Mouse (Mus musculus) spleen, adult 10 weeks (tissue): ENCODE measurements around the gene Tmie. TPM values are rescaled to one million over a fixed set of nuclear protein-coding genes. Genes with fewer than 3 reads are reported as not detected.

Source experiments
- polyA plus RNA-seq: library from polyadenylated mRNA; stranded (reverse); fragments of 350-450 nt; fragmentation: Illumina TruSeq; extraction: RNeasy Lipid Tissue Mini Kit (QIAGEN cat#74804); gene quantifications from one replicate; pipeline ENCODE4 v1.2.3, GENCODE M21; 2015; ENCODE audit warnings: low replicate concordance; ENCODE audit not compliant: insufficient read depth

Gene Tmie
- polyA plus RNA-seq, result 7.9 TPM

DNA sequence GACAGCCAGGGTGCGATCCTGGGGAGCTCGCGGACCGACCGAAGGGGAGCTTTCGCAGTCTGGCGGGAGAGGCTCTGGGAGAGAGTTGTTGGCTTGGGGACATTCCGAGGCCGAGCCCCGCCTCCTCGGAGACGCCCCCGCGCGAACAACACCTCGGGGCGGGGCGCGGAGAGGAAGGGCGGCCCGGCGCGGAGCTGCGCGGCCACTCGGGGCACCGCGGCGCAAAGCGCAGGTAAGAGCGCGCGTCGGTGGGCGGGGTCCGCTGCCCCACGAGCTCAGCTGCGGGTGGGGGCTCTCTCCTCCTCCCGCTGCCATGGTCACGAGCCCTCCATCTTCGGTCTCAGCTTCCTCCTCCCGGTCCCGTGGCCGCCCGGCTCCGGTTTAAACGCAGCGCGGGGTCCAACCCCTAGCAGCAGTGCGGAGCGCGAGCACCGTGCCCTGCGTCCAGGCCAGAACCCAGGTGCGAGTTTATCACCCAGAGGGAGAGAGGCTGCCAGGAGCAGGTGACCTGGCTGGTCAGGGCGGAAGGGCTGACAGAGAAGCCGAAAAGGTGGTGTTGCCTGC lies at the start of gene Tmie:
Tmie (minus strand) TSS at position 116 of the 564 bp plus-strand sequence.

GRCm38 (mm10) chr9:110916786-110917185 lies 36.9 kb upstream of the Tmie start, which contains the start of gene Fam240a:
Fam240a (minus strand) TSS chr9:110916861.

GRCm38 (mm10) chr9:110879191-110879920 lies 557 bp downstream of the Tmie start, which contains the start of gene Als2cl:
Als2cl (plus strand) TSS chr9:110879870.

GRCm38 (mm10) chr9:110857781-110858472 lies 22.0 kb downstream of the Tmie start, which contains the start of gene Prss50:
Prss50 (plus strand) TSS chr9:110857967.

DNA sequence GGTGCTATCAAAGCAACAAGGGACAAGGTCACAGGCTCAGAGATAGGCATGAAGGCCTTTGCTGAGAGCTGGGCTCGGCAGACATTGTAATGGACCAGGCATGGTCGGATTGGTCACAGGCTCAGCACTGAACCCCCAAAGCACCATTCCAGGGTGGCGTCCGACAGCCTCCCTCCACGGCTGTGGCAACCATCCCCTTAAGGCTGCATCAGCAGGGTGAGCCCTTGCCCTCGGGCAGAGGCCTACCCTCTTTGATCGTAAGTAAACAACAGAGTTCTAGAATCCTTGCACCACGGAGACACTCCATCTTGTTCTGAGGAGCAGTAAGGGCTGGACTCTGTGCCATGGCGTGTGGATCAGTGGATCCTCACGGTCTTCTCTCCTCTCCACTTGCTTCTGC lies 35.7 kb downstream of the Tmie start, which contains the start of gene Prss46:
Prss46 (plus strand) TSS at position 301 of the 400 bp plus-strand sequence.

GRCm38 (mm10) chr9:110834411-110834810 lies 45.5 kb downstream of the Tmie start, which contains the start of gene Prss45:
Prss45 (plus strand) TSS chr9:110834588.

DNA sequence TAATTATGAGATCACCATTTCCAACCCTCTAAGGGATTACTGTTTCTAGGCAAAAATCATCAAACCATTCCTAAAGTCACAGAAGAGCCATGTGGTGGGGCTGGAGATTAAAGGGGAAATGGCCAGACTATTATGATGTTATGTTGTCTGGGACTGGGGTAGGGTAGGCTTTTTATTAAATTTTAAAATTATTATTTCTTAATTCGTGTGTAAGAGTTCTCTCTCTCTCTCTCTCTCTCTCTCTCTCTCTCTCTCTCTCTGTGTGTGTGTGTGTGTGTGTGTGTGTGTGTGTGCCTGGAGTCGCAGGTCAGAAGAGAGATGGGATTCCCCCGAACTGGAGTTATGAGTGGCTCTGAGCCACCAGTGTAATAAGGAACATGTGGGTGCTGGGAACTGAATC lies 53.5 kb downstream of the Tmie start, which contains the start of gene Prss43:
Prss43 (plus strand) TSS at position 301 of the 400 bp plus-strand sequence.

Other genes starting within 250 kb of the Tmie start
- 16.4 TPM for gene Nbeal2, start 226.0 kb downstream of the Tmie start, polyA plus RNA-seq
- gene Ccdc12, start 223.6 kb downstream of the Tmie start, polyA plus RNA-seq, result 74.1 TPM
- not detected for gene Myl3, start 138.3 kb downstream of the Tmie start, polyA plus RNA-seq
- 1.9 TPM for gene Pth1r, start 133.0 kb downstream of the Tmie start, polyA plus RNA-seq
- not detected for gene Prss42, start 81.9 kb downstream of the Tmie start, polyA plus RNA-seq
- gene Prss44, start 66.1 kb downstream of the Tmie start, polyA plus RNA-seq, result not detected
- not detected for gene Prss43, start 53.4 kb downstream of the Tmie start, polyA plus RNA-seq
- not detected for gene Prss45, start 45.5 kb downstream of the Tmie start, polyA plus RNA-seq
- gene Prss46, start 35.6 kb downstream of the Tmie start, polyA plus RNA-seq, result not detected
- not detected for gene Prss50, start 22.1 kb downstream of the Tmie start, polyA plus RNA-seq
- gene Als2cl, start 243 bp downstream of the Tmie start, polyA plus RNA-seq, result 31.4 TPM
- 0.66 TPM for gene Fam240a, start 36.7 kb upstream of the Tmie start, polyA plus RNA-seq
- 0.62 TPM for gene Tdgf1, start 66.0 kb upstream of the Tmie start, polyA plus RNA-seq
- 0.08 TPM for gene Lrrc2, start 71.4 kb upstream of the Tmie start, polyA plus RNA-seq
- 1.4 TPM for gene Rtp3, start 110.5 kb upstream of the Tmie start, polyA plus RNA-seq
- 6.9 TPM for gene Ltf, start 139.2 kb upstream of the Tmie start, polyA plus RNA-seq
- 7.0 TPM for gene Ccrl2, start 177.4 kb upstream of the Tmie start, polyA plus RNA-seq
- gene Lrrfip2, start 237.5 kb upstream of the Tmie start, polyA plus RNA-seq, result 45.6 TPM